Mouse (Mus musculus) liver, postnatal 0 days (tissue): ENCODE results near the gene Asnsd1. TPM values are rescaled to one million over a fixed set of nuclear protein-coding genes. Genes with fewer than 3 reads are reported as not detected.
A peak's percentile ranks its signal among the peaks of the same experiment; 100 is the strongest.
"Not testable (repeated sequence)": the region's sequence is repeated elsewhere in the genome, so short reads cannot be mapped to it uniquely, and the experiment has no call there.

Experiments used
- ATAC-seq: fragments of 200-750 bp; cut with Nextera tagmentation; 2 replicates; pipeline ENCODE4 v1.8.0; 2017; ENCODE audit warnings: mild to moderate bottlenecking, moderate library complexity
- DNase-seq: peaks from one replicate; pipeline ENCODE4 v3.0.0-alpha.2; 2016
- H3K27ac ChIP-seq: fragments of 300-500 bp; sonication (generic); 2 replicates; pipeline ENCODE4 v1.5.1; 2014; ENCODE audit warnings: antibody characterized with exemption, moderate library complexity, mild to moderate bottlenecking, low read depth
- H3K27me3 ChIP-seq: fragments of 300-500 bp; sonication (generic); 2 replicates; pipeline ENCODE4 v1.6.1; 2014; ENCODE audit warnings: low read length, control low read depth, mixed read lengths; ENCODE audit not compliant: insufficient read depth
- H3K36me3 ChIP-seq: fragments of 300-500 bp; sonication (generic); replicated peaks from 2 replicates; pipeline ENCODE4 v1.6.1; 2014; ENCODE audit warnings: mild to moderate bottlenecking, control low read depth, low read length, moderate library complexity, mixed read lengths; ENCODE audit not compliant: insufficient read depth
- H3K4me1 ChIP-seq: fragments of 300-500 bp; sonication (generic); 2 replicates; pipeline ENCODE4 v1.6.1; 2014; ENCODE audit warnings: antibody characterized with exemption, mild to moderate bottlenecking, control low read depth; ENCODE audit not compliant: insufficient read depth
- H3K4me2 ChIP-seq: fragments of 300-500 bp; sonication (generic); 2 replicates; pipeline ENCODE4 v1.6.1; 2014; ENCODE audit warnings: low read depth, mild to moderate bottlenecking, low read length, moderate library complexity, mixed read lengths
- H3K4me3 ChIP-seq: fragments of 300-500 bp; sonication (generic); 2 replicates; pipeline ENCODE4 v1.5.1; 2014; ENCODE audit warnings: low read depth, low read length
- H3K9ac ChIP-seq: fragments of 300-500 bp; sonication (generic); replicated peaks from 2 replicates; pipeline ENCODE4 v1.6.1; 2014; ENCODE audit warnings: mild to moderate bottlenecking, moderate library complexity
- H3K9me3 ChIP-seq: fragments of 300-500 bp; sonication (generic); 2 replicates; pipeline ENCODE4 v1.6.1; 2016; ENCODE audit warnings: mild to moderate bottlenecking, control low read depth, low read length, mixed read lengths
- CTCF ChIP-seq: sonication (generic); IDR thresholded peaks from 2 replicates; pipeline ENCODE4 v1.5.1; 2016; ENCODE audit warnings: antibody characterized with exemption, low read depth
- EP300 ChIP-seq: IDR thresholded peaks from 2 replicates; pipeline ENCODE4 v1.6.1; 2016; ENCODE audit warnings: antibody characterized with exemption, low read depth, mild to moderate bottlenecking
- WGBS: fragments of 180-500 bp; shearing (Covaris S2); extraction: QIAGEN DNeasy Blood & Tissue Kit; methylation state at CpG from one replicate; pipeline ENCODE4 v1.1.7; 2014; ENCODE audit not compliant: insufficient replicate concordance; 5-methylcytosine and 5-hydroxymethylcytosine counted together
- polyA plus RNA-seq: library from polyadenylated mRNA; unstranded; fragments of >200 nt; fragmentation: Nextera tagmentation; extraction: Ambion mirVana; gene quantifications from 2 replicates; pipeline ENCODE4 v1.2.1, GENCODE M21; 2015

Gene Asnsd1
- polyA plus RNA-seq, 1 experiment from 2014 or later = 36.0 TPM

GRCm38 (mm10) chr1:53358988-53359387 lies 6.4 kb upstream of the Asnsd1 start:
- Histone ChIP-seq H3K36me3 (no peaks in the 10 kb centered on the region), H3K27ac (no peak overlapping the region), H3K9me3 (no peaks in the 10 kb centered on the region), H3K4me3 (no peak overlapping the region), H3K9ac (no peak overlapping the region), H3K4me2 (no peak overlapping the region), H3K4me1 (no peaks in the 10 kb centered on the region), H3K27me3 (no peaks in the 10 kb centered on the region)
- ATAC-seq = peak; percentile 25; the same call in 1 of the 2 replicates
- DNase-seq = no peak
- TF ChIP-seq CTCF (no peak), EP300 (no peak)

GRCm38 (mm10) chr1:53341071-53341470 lies 11.5 kb downstream of the Asnsd1 start:
- Histone ChIP-seq H3K9me3 (no peaks in the 10 kb centered on the region), H3K36me3 (peaks cover 20% of the 10 kb centered on the region), H3K27ac (no peak overlapping the region), H3K4me2 (no peak overlapping the region), H3K4me1 (no peaks in the 10 kb centered on the region), H3K4me3 (no peak overlapping the region), H3K27me3 (no peaks in the 10 kb centered on the region), H3K9ac (no peak overlapping the region)
- ATAC-seq = peak; percentile 31; the same call in 1 of the 2 replicates
- TF ChIP-seq CTCF (no peak), EP300 (0 out of 2 replicates have a peak, but pooled peaks have one; percentile 10)
- WGBS = 92% methylated on average over 2 of the region's 2 CpGs
- DNase-seq = no peak

- not testable (repeated sequence) for H3K36me3 ChIP-seq, H3K4me2 ChIP-seq, ATAC-seq, H3K9ac ChIP-seq, H3K4me1 ChIP-seq, H3K27ac ChIP-seq, H3K4me3 ChIP-seq, DNase-seq, H3K9me3 ChIP-seq, H3K27me3 ChIP-seq
- 59% methylated on average over 2 of the region's 2 CpGs for WGBS
Observed at GRCm38 (mm10) chr1:53337403-53337802, 15.1 kb downstream of the Asnsd1 start.

GRCm38 (mm10) chr1:53335465-53335864 lies 17.1 kb downstream of the Asnsd1 start:
- Histone ChIP-seq H3K4me3 (no peak overlapping the region), H3K4me2 (no peak overlapping the region), H3K4me1 (no peaks in the 10 kb centered on the region), H3K36me3 (no peaks in the 10 kb centered on the region), H3K27ac (no peak overlapping the region), H3K9me3 (no peaks in the 10 kb centered on the region), H3K27me3 (no peaks in the 10 kb centered on the region), H3K9ac (no peak overlapping the region)
- ATAC-seq (no peak), DNase-seq (no peak)
- TF ChIP-seq CTCF = no peak
- TF ChIP-seq EP300 = no peak

- ATAC-seq, DNase-seq, H3K27me3 ChIP-seq, H3K4me2 ChIP-seq, H3K9ac ChIP-seq, H3K4me1 ChIP-seq, H3K4me3 ChIP-seq, H3K36me3 ChIP-seq, H3K27ac ChIP-seq, H3K9me3 ChIP-seq: not testable (repeated sequence)
- WGBS = 34% methylated on average over 5 of the region's 5 CpGs
Observed at GRCm38 (mm10) chr1:53333527-53333926, 19.0 kb downstream of the Asnsd1 start.

- DNase-seq (no peak), ATAC-seq (no peak)
- Histone ChIP-seq H3K4me1 (no peaks in the 10 kb centered on the region), H3K4me3 (no peak overlapping the region), H3K27me3 (no peaks in the 10 kb centered on the region), H3K9ac (no peak overlapping the region), H3K9me3 (no peaks in the 10 kb centered on the region), H3K27ac (no peak overlapping the region), H3K4me2 (no peak overlapping the region), H3K36me3 (peaks cover 7% of the 10 kb centered on the region; the same call in 1 of the 2 replicates)
- WGBS = 85% methylated on average over 5 of the region's 5 CpGs
- TF ChIP-seq CTCF (no peak), EP300 (no peak)
Observed at GRCm38 (mm10) chr1:53324827-53325494, 27.6 kb downstream of the Asnsd1 start.

GRCm38 (mm10) chr1:53324277-53324676 lies 28.3 kb downstream of the Asnsd1 start:
- no peak for TF ChIP-seq CTCF
- TF ChIP-seq EP300 = no peak
- H3K36me3 ChIP-seq = peaks cover 7% of the 10 kb centered on the region; the same call in 1 of the 2 replicates
- H3K4me2 ChIP-seq = no peak overlapping the region
- no peak overlapping the region for H3K27ac ChIP-seq
- WGBS = 79% methylated on average over 1 of the region's 1 CpGs
- H3K4me1 ChIP-seq = no peaks in the 10 kb centered on the region
- DNase-seq (no peak), ATAC-seq (no peak)
- no peak overlapping the region for H3K4me3 ChIP-seq
- H3K27me3 ChIP-seq = no peaks in the 10 kb centered on the region
- H3K9ac ChIP-seq = no peak overlapping the region
- no peaks in the 10 kb centered on the region for H3K9me3 ChIP-seq
